Mouse (Mus musculus): Measurements from ENCODE around the gene Rab4a. TPM values are rescaled to one million over a fixed set of nuclear protein-coding genes. Genes with fewer than 3 reads are reported as not detected.

The Rab4a gene
- polyA plus RNA-seq, 1 experiment from 2014 or later: 33.2 TPM

- 0 out of 2 replicates have a peak, but pooled peaks cover 2% of the 10 kb centered on the region for H3K4me1 ChIP-seq
- H3K4me3 ChIP-seq: no peak overlapping the region
- no peak for ATAC-seq (ENCODE audit: extremely low read depth, insufficient number of reproducible peaks, low FRiP score, low TSS enrichment)
- no peak overlapping the region for H3K27ac ChIP-seq (replicated peaks)
- WGBS: 46% methylated on average over 14 of the region's 14 CpGs
- no peak overlapping the region for H3K4me2 ChIP-seq
- no peak overlapping the region for H3K9ac ChIP-seq
- peaks cover 29% of the 10 kb centered on the region for H3K27me3 ChIP-seq (replicated peaks)
- H3K9me3 ChIP-seq: no peaks in the 10 kb centered on the region
- no peaks in the 10 kb centered on the region for H3K36me3 ChIP-seq
Observed at GRCm38 (mm10) chr8:123788416-123789170, 17.2 kb upstream of the Rab4a start.

GRCm38 (mm10) chr8:123789461-123789860, 16.3 kb upstream of the Rab4a start:
- H3K27me3 ChIP-seq (replicated peaks): peaks cover 29% of the 10 kb centered on the region
- no peak overlapping the region for H3K4me2 ChIP-seq
- 62% methylated on average over 9 of the region's 9 CpGs for WGBS
- no peaks in the 10 kb centered on the region for H3K4me1 ChIP-seq
- no peak for ATAC-seq (ENCODE audit: extremely low read depth, insufficient number of reproducible peaks, low FRiP score, low TSS enrichment)
- no peaks in the 10 kb centered on the region for H3K9me3 ChIP-seq
- no peaks in the 10 kb centered on the region for H3K36me3 ChIP-seq
- H3K4me3 ChIP-seq: no peak overlapping the region
- no peak overlapping the region for H3K9ac ChIP-seq
- no peak overlapping the region for H3K27ac ChIP-seq (replicated peaks)

GRCm38 (mm10) chr8:123789970-123790369, 15.8 kb upstream of the Rab4a start:
- Histone ChIP-seq H3K27me3 (replicated peaks) (peaks cover 29% of the 10 kb centered on the region), H3K27ac (replicated peaks) (no peak overlapping the region), H3K9ac (no peak overlapping the region), H3K9me3 (no peaks in the 10 kb centered on the region), H3K4me2 (no peak overlapping the region), H3K36me3 (no peaks in the 10 kb centered on the region), H3K4me1 (no peaks in the 10 kb centered on the region), H3K4me3 (no peak overlapping the region)
- 3% methylated on average over 4 of the region's 4 CpGs for WGBS
- ATAC-seq (ENCODE audit: extremely low read depth, insufficient number of reproducible peaks, low FRiP score, low TSS enrichment): no peak

DNA sequence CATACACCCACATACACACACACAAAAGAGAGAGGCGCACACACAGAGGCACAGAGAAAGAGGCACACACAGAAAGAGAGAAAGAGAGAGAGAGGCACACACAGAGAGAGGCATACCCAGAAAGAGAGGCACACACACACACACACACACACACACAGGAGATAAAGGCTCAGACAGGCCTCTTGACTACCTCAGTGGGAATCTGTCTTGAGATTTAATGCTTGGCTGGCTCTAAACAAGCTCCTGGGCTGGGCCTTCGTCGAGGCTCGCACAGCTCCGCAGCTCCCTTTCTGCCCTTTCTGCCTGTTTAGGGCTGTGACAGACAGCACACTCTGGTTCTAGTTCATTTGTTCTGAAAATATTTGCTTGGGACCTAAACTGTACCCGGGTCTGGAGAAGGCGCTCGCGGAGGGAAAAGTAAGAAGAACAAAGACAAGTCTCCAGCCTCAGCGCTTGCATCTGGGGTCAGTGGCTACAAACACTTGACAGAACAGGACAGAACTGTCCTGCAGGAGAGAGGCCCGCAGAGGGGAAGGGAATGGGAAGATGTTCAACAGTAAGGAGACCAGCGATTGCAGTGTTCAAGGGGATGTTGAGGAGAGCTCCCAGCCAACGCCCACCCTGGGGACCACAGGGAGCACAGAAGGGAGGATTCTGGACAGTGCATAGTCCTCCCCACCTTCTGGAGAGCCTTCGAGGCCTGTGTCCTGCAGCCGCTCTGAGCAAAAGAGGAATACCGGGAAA, 14.5 kb upstream of the Rab4a start:
- H3K9ac ChIP-seq: 0 out of 2 replicates have a peak overlapping the region, but pooled peaks have one; percentile 24
- no peak overlapping the region for H3K4me3 ChIP-seq
- H3K9me3 ChIP-seq: no peaks in the 10 kb centered on the region
- no peaks in the 10 kb centered on the region for H3K36me3 ChIP-seq
- peaks cover 27% of the 10 kb centered on the region for H3K27me3 ChIP-seq (replicated peaks)
- H3K4me1 ChIP-seq: no peaks in the 10 kb centered on the region
- no peak for ATAC-seq (ENCODE audit: extremely low read depth, insufficient number of reproducible peaks, low FRiP score, low TSS enrichment)
- H3K27ac ChIP-seq (replicated peaks): no peak overlapping the region
- 73% methylated on average over 16 of the region's 16 CpGs for WGBS
- no peak overlapping the region for H3K4me2 ChIP-seq

- 79% methylated on average over 7 of the region's 7 CpGs for WGBS
- H3K36me3 ChIP-seq: no peaks in the 10 kb centered on the region
- no peaks in the 10 kb centered on the region for H3K4me1 ChIP-seq
- H3K4me2 ChIP-seq: no peak overlapping the region
- no peaks in the 10 kb centered on the region for H3K9me3 ChIP-seq
- H3K9ac ChIP-seq: no peak overlapping the region
- no peak overlapping the region for H3K27ac ChIP-seq (replicated peaks)
- H3K27me3 ChIP-seq (replicated peaks): peaks cover 22% of the 10 kb centered on the region
- no peak overlapping the region for H3K4me3 ChIP-seq
- no peak for ATAC-seq (ENCODE audit: extremely low read depth, insufficient number of reproducible peaks, low FRiP score, low TSS enrichment)
Observed at GRCm38 (mm10) chr8:123791845-123792225, 13.9 kb upstream of the Rab4a start.

DNA sequence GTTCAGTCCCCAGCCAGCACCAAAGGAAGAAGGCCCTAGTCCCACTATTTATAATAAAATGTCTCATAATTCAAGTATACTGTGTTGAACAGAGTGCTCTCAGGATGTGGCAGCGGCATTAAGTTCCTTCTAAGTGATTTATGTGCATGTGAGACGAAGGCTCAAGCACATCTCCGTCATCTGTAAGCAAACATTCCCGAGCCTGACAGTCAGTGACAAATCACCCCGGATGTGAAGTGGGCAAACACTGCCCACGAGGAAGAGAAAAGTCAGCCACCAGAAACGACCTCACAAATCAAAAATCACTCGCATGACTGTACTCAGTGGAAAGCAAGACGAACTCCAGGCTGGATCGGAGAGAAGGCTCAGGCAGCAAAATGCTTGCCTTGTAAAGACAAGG, 11.9 kb upstream of the Rab4a start:
- no peak overlapping the region for H3K4me2 ChIP-seq
- no peaks in the 10 kb centered on the region for H3K36me3 ChIP-seq
- no peaks in the 10 kb centered on the region for H3K9me3 ChIP-seq
- no peak overlapping the region for H3K4me3 ChIP-seq
- no peaks in the 10 kb centered on the region for H3K4me1 ChIP-seq
- H3K27me3 ChIP-seq (replicated peaks): peaks cover 20% of the 10 kb centered on the region
- WGBS: 46% methylated on average over 10 of the region's 10 CpGs
- no peak for ATAC-seq (ENCODE audit: extremely low read depth, insufficient number of reproducible peaks, low FRiP score, low TSS enrichment)
- H3K9ac ChIP-seq: no peak overlapping the region
- no peak overlapping the region for H3K27ac ChIP-seq (replicated peaks)

GRCm38 (mm10) chr8:123794766-123795165, 11.0 kb upstream of the Rab4a start:
- no peaks in the 10 kb centered on the region for H3K36me3 ChIP-seq
- H3K27me3 ChIP-seq (replicated peaks): peaks cover 12% of the 10 kb centered on the region; the same call in 1 of the 2 replicates
- no peaks in the 10 kb centered on the region for H3K9me3 ChIP-seq
- H3K4me3 ChIP-seq: no peak overlapping the region
- no peaks in the 10 kb centered on the region for H3K4me1 ChIP-seq
- no peak overlapping the region for H3K27ac ChIP-seq (replicated peaks)
- ATAC-seq (ENCODE audit: extremely low read depth, insufficient number of reproducible peaks, low FRiP score, low TSS enrichment): no peak
- 69% methylated on average over 4 of the region's 4 CpGs for WGBS
- H3K4me2 ChIP-seq: no peak overlapping the region
- no peak overlapping the region for H3K9ac ChIP-seq

- no peak overlapping the region for H3K27ac ChIP-seq (replicated peaks)
- no peak for ATAC-seq (ENCODE audit: extremely low read depth, insufficient number of reproducible peaks, low FRiP score, low TSS enrichment)
- no peaks in the 10 kb centered on the region for H3K9me3 ChIP-seq
- H3K9ac ChIP-seq: no peak overlapping the region
- H3K4me3 ChIP-seq: no peak overlapping the region
- no peak overlapping the region for H3K4me2 ChIP-seq
- no peaks in the 10 kb centered on the region for H3K4me1 ChIP-seq
- WGBS: 37% methylated on average over 4 of the region's 4 CpGs
- no peaks in the 10 kb centered on the region for H3K36me3 ChIP-seq
- H3K27me3 ChIP-seq (replicated peaks): peaks cover 2% of the 10 kb centered on the region; the same call in 1 of the 2 replicates
Observed at GRCm38 (mm10) chr8:123796758-123797157, 9.0 kb upstream of the Rab4a start.

DNA sequence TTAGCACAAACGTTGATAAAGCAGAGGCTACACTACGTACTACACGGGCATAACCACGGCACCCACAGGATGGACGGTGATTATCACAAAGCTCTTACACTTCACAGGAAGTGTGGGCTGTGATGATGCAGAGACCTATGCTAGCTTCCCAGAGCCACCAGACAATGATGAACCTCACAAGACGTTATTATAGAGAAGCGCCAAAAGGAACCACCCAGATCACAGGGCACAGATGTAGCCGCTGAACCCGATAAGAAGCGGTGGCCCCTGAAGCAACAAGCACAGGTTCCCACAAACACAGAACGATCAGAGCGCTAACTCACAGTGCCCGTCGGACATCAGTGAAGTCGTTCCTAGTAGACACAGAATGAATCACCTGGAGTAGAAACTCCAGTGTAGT, 7.9 kb upstream of the Rab4a start:
- ATAC-seq (ENCODE audit: extremely low read depth, insufficient number of reproducible peaks, low FRiP score, low TSS enrichment): no peak
- no peaks in the 10 kb centered on the region for H3K9me3 ChIP-seq
- no peak overlapping the region for H3K27ac ChIP-seq (replicated peaks)
- H3K4me3 ChIP-seq: no peak overlapping the region
- no peaks in the 10 kb centered on the region; the same call in 1 of the 2 replicates for H3K27me3 ChIP-seq (replicated peaks)
- H3K4me1 ChIP-seq: no peaks in the 10 kb centered on the region
- no peak overlapping the region for H3K9ac ChIP-seq
- 72% methylated on average over 15 of the region's 15 CpGs for WGBS
- H3K4me2 ChIP-seq: no peak overlapping the region
- no peaks in the 10 kb centered on the region for H3K36me3 ChIP-seq

GRCm38 (mm10) chr8:123799434-123799833, 6.4 kb upstream of the Rab4a start:
- H3K9ac ChIP-seq: no peak overlapping the region
- 79% methylated on average over 6 of the region's 6 CpGs for WGBS
- H3K27ac ChIP-seq (replicated peaks): no peak overlapping the region
- no peak for ATAC-seq (ENCODE audit: extremely low read depth, insufficient number of reproducible peaks, low FRiP score, low TSS enrichment)
- no peaks in the 10 kb centered on the region for H3K36me3 ChIP-seq
- H3K4me3 ChIP-seq: no peak overlapping the region
- H3K9me3 ChIP-seq: no peaks in the 10 kb centered on the region
- no peak overlapping the region for H3K4me2 ChIP-seq
- H3K4me1 ChIP-seq: no peaks in the 10 kb centered on the region
- H3K27me3 ChIP-seq (replicated peaks): no peaks in the 10 kb centered on the region; the same call in 1 of the 2 replicates

DNA sequence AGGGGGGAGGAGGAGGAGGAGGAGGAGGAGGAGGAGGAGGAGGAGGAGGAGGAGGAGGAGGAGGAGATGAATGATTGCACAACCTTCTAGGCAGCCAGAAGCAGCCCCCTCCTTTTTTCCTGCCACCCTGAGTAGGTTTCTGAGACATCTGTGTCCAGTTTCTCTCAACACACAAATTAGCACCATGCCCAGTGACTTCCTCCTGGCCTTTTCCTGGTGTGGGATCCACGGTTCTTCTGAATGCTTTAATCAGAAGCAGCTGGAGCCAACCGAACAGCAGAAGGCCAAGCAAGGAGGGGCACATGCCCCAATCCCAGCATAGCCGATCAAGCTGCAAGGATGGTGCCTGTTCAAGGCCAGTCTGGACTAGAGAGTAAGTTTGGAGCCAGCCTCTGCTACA, 5.9 kb upstream of the Rab4a start:
- H3K36me3 ChIP-seq: no peaks in the 10 kb centered on the region
- no peak overlapping the region for H3K9ac ChIP-seq
- H3K4me2 ChIP-seq: no peak overlapping the region
- H3K4me1 ChIP-seq: no peaks in the 10 kb centered on the region
- no peak overlapping the region for H3K27ac ChIP-seq (replicated peaks)
- no peak for ATAC-seq (ENCODE audit: extremely low read depth, insufficient number of reproducible peaks, low FRiP score, low TSS enrichment)
- H3K4me3 ChIP-seq: no peak overlapping the region
- 42% methylated on average over 3 of the region's 3 CpGs for WGBS
- H3K9me3 ChIP-seq: no peaks in the 10 kb centered on the region
- no peaks in the 10 kb centered on the region; the same call in 1 of the 2 replicates for H3K27me3 ChIP-seq (replicated peaks)
